18 mouse cellular contexts compared by ENCODE assay signal in genomic region chr5:38241473-38241834, GRCm38 (mm10). TPM values are rescaled to one million over a fixed set of nuclear protein-coding genes. Genes with fewer than 3 reads are reported as not detected.
A peak's percentile ranks its signal among the peaks of the same experiment; 100 is the strongest.
DNase-seq lines count a peak whose midpoint lies in the region; ATAC-seq lines count a peak whose summit lies in the region.
"Had no signal": no experiment of that assay in that cellular context is flagged by ENCODE, and none has a peak within 500 bp of the region (broad histone marks: within the 10 kb centered on the region; RNA-seq: fewer than 3 reads in every experiment).

No protein-coding gene starts in this region.

- H3K27ac ChIP-seq in kidney, embryonic 15.5 days = no peak overlapping the region
- no peak overlapping the region for H3K27ac ChIP-seq in neural tube, embryonic 12.5 days
- no peak overlapping the region for H3K27ac ChIP-seq in neural tube, embryonic 15.5 days (replicated peaks)
- peak overlapping the region; percentile 25; the same call in 1 of the 2 replicates for H3K27ac ChIP-seq in hindbrain, embryonic 13.5 days
- peak overlapping the region; percentile 68 for H3K27ac ChIP-seq in neural tube, embryonic 13.5 days (replicated peaks)
- H3K27ac ChIP-seq: heart, embryonic 10.5 days; limb, embryonic 15.5 days had no signal

- no peak overlapping the region for H3K4me3 ChIP-seq in kidney, embryonic 15.5 days (replicated peaks)
- no peak overlapping the region for H3K4me3 ChIP-seq in neural tube, embryonic 12.5 days
- no peak overlapping the region for H3K4me3 ChIP-seq in neural tube, embryonic 15.5 days (replicated peaks)
- H3K4me3 ChIP-seq in hindbrain, embryonic 13.5 days = no peak overlapping the region
- no peak overlapping the region for H3K4me3 ChIP-seq in neural tube, embryonic 13.5 days
- H3K4me3 ChIP-seq: erythroblast, embryonic 14.5 days; heart, embryonic 10.5 days; limb, embryonic 15.5 days had no signal

- ATAC-seq in kidney, embryonic 15.5 days (replicated peaks; ENCODE audit: low FRiP score) = 0 out of 2 replicates have a peak, but pooled peaks have one; percentile 12
- peak; percentile 69 for ATAC-seq in neural tube, embryonic 12.5 days (ENCODE audit: low FRiP score, low read depth)
- ATAC-seq in neural tube, embryonic 15.5 days (ENCODE audit: low FRiP score) = no peak
- ATAC-seq in hindbrain, embryonic 13.5 days (ENCODE audit: low FRiP score) = peak; percentile 69
- peak; percentile 55; the same call in 1 of the 2 replicates for ATAC-seq in neural tube, embryonic 13.5 days (ENCODE audit: low read depth)
- ATAC-seq: CD4-positive, CD25-positive, alpha-beta regulatory T cell, adult 4 months had no signal

- peaks cover 5% of the 10 kb centered on the region; the same call in 1 of the 2 replicates for H3K4me1 ChIP-seq in kidney, embryonic 15.5 days
- H3K4me1 ChIP-seq in neural tube, embryonic 12.5 days = peaks cover 10% of the 10 kb centered on the region
- peaks cover 7% of the 10 kb centered on the region; the same call in 1 of the 2 replicates for H3K4me1 ChIP-seq in neural tube, embryonic 15.5 days
- peaks cover 11% of the 10 kb centered on the region; the same call in 1 of the 2 replicates for H3K4me1 ChIP-seq in hindbrain, embryonic 13.5 days (replicated peaks)
- H3K4me1 ChIP-seq in neural tube, embryonic 13.5 days (replicated peaks) = peaks cover 12% of the 10 kb centered on the region
- H3K4me1 ChIP-seq: heart, embryonic 10.5 days; limb, embryonic 15.5 days had no signal

- H3K9me3 ChIP-seq in kidney, embryonic 15.5 days (replicated peaks) = 0 out of 2 replicates have a peak, but pooled peaks cover under 1% of the 10 kb centered on the region
- H3K9me3 ChIP-seq in neural tube, embryonic 12.5 days = 0 out of 2 replicates have a peak, but pooled peaks cover 3% of the 10 kb centered on the region
- H3K9me3 ChIP-seq in neural tube, embryonic 15.5 days (replicated peaks) = no peaks in the 10 kb centered on the region
- H3K9me3 ChIP-seq in hindbrain, embryonic 13.5 days = no peaks in the 10 kb centered on the region
- no peaks in the 10 kb centered on the region for H3K9me3 ChIP-seq in neural tube, embryonic 13.5 days
- H3K9me3 ChIP-seq: heart, embryonic 10.5 days; limb, embryonic 15.5 days had no signal

- WGBS in kidney, embryonic 15.5 days = 71% methylated on average over 3 of the region's 3 CpGs
- 64% methylated on average over 3 of the region's 3 CpGs for WGBS in neural tube, embryonic 12.5 days
- 34% methylated on average over 3 of the region's 3 CpGs for WGBS in neural tube, embryonic 15.5 days
- WGBS in hindbrain, embryonic 13.5 days = 71% methylated on average over 3 of the region's 3 CpGs
- 48% methylated on average over 3 of the region's 3 CpGs for WGBS in neural tube, embryonic 13.5 days

- H3K4me2 ChIP-seq in kidney, embryonic 15.5 days = no peak overlapping the region
- H3K4me2 ChIP-seq in neural tube, embryonic 12.5 days (replicated peaks) = no peak overlapping the region
- H3K4me2 ChIP-seq in neural tube, embryonic 15.5 days = no peak overlapping the region
- no peak overlapping the region for H3K4me2 ChIP-seq in hindbrain, embryonic 13.5 days
- H3K4me2 ChIP-seq in neural tube, embryonic 13.5 days = no peak overlapping the region
- H3K4me2 ChIP-seq: limb, embryonic 15.5 days had no signal

- peaks cover 4% of the 10 kb centered on the region; the same call in 1 of the 2 replicates for H3K36me3 ChIP-seq in kidney, embryonic 15.5 days
- H3K36me3 ChIP-seq in neural tube, embryonic 12.5 days = peaks cover 8% of the 10 kb centered on the region
- peaks cover 3% of the 10 kb centered on the region; the same call in 1 of the 2 replicates for H3K36me3 ChIP-seq in neural tube, embryonic 15.5 days
- peaks cover 6% of the 10 kb centered on the region; the same call in 1 of the 2 replicates for H3K36me3 ChIP-seq in hindbrain, embryonic 13.5 days
- H3K36me3 ChIP-seq in neural tube, embryonic 13.5 days = peaks cover 6% of the 10 kb centered on the region; the same call in 1 of the 2 replicates

- no peak for DNase-seq in kidney, adult 9 months
- DNase-seq in T-cell, adult 2 months (ENCODE audit: low spot score) = no peak
- DNase-seq: adrenal gland, adult 8-10 months; cerebellum, adult 8-10 months; gastrocnemius, postnatal 14 days; heart, postnatal 14 days; kidney, adult 18-20 months; lung, adult 2 months; thymus, postnatal 14 days had no signal

- no peak overlapping the region for H3K9ac ChIP-seq in kidney, embryonic 15.5 days
- no peak overlapping the region for H3K9ac ChIP-seq in neural tube, embryonic 12.5 days
- no peak overlapping the region for H3K9ac ChIP-seq in neural tube, embryonic 15.5 days (replicated peaks)
- no peak overlapping the region for H3K9ac ChIP-seq in hindbrain, embryonic 13.5 days
- H3K9ac ChIP-seq in neural tube, embryonic 13.5 days = no peak overlapping the region
- H3K9ac ChIP-seq: limb, embryonic 15.5 days had no signal

- no peaks in the 10 kb centered on the region for H3K27me3 ChIP-seq in kidney, embryonic 15.5 days
- 0 out of 2 replicates have a peak, but pooled peaks cover 3% of the 10 kb centered on the region for H3K27me3 ChIP-seq in neural tube, embryonic 12.5 days (replicated peaks)
- H3K27me3 ChIP-seq in neural tube, embryonic 15.5 days (replicated peaks) = no peaks in the 10 kb centered on the region
- peaks cover 34% of the 10 kb centered on the region for H3K27me3 ChIP-seq in hindbrain, embryonic 13.5 days
- no peaks in the 10 kb centered on the region for H3K27me3 ChIP-seq in neural tube, embryonic 13.5 days
- H3K27me3 ChIP-seq: limb, embryonic 15.5 days had no signal

RNA-seq across cellular contexts. Expression of gene Tmem128, which starts 18.5 kb away (rescaled TPM):
- 84.4 and 94.9 TPM in 2 replicates for polyA plus RNA-seq in kidney, embryonic 15.5 days (2015; fragmentation: Nextera tagmentation; extraction: Ambion mirVana)
- 101 and 105 TPM in 2 replicates for polyA plus RNA-seq in neural tube, embryonic 12.5 days (2016; fragmentation: Nextera tagmentation; extraction: Ambion mirVana)
- polyA plus RNA-seq in neural tube, embryonic 15.5 days (2015; fragmentation: Nextera tagmentation; extraction: Ambion mirVana) = 96.4 and 100 TPM in 2 replicates
- 101 and 104 TPM in 2 replicates for polyA plus RNA-seq in hindbrain, embryonic 13.5 days (2015; fragmentation: Nextera tagmentation; extraction: Ambion mirVana)
- polyA plus RNA-seq in neural tube, embryonic 13.5 days (2015; fragmentation: Nextera tagmentation; extraction: Ambion mirVana) = 114 and 116 TPM in 2 replicates

RNA-seq across cellular contexts. Expression of gene Lyar, which starts 21.2 kb away (rescaled TPM):
- 123 and 126 TPM in 2 replicates for polyA plus RNA-seq in kidney, embryonic 15.5 days (2015; fragmentation: Nextera tagmentation; extraction: Ambion mirVana)
- 83.6 and 92.4 TPM in 2 replicates for polyA plus RNA-seq in neural tube, embryonic 12.5 days (2016; fragmentation: Nextera tagmentation; extraction: Ambion mirVana)
- 38.7 and 54.4 TPM in 2 replicates for polyA plus RNA-seq in neural tube, embryonic 15.5 days (2015; fragmentation: Nextera tagmentation; extraction: Ambion mirVana)
- polyA plus RNA-seq in hindbrain, embryonic 13.5 days (2015; fragmentation: Nextera tagmentation; extraction: Ambion mirVana) = 55.7 and 58.4 TPM in 2 replicates
- 44.5 and 47.7 TPM in 2 replicates for polyA plus RNA-seq in neural tube, embryonic 13.5 days (2015; fragmentation: Nextera tagmentation; extraction: Ambion mirVana)

RNA-seq across cellular contexts. Expression of gene Zbtb49, which starts 21.2 kb away (rescaled TPM):
- polyA plus RNA-seq in kidney, embryonic 15.5 days (2015; fragmentation: Nextera tagmentation; extraction: Ambion mirVana) = 14.9 and 15.3 TPM in 2 replicates
- polyA plus RNA-seq in neural tube, embryonic 12.5 days (2016; fragmentation: Nextera tagmentation; extraction: Ambion mirVana) = 21.3 and 22.3 TPM in 2 replicates
- 15.0 and 16.2 TPM in 2 replicates for polyA plus RNA-seq in neural tube, embryonic 15.5 days (2015; fragmentation: Nextera tagmentation; extraction: Ambion mirVana)
- polyA plus RNA-seq in hindbrain, embryonic 13.5 days (2015; fragmentation: Nextera tagmentation; extraction: Ambion mirVana) = 20.4 and 23.6 TPM in 2 replicates
- 17.1 and 19.3 TPM in 2 replicates for polyA plus RNA-seq in neural tube, embryonic 13.5 days (2015; fragmentation: Nextera tagmentation; extraction: Ambion mirVana)

RNA-seq across cellular contexts. Expression of gene Otop1, which starts 34.3 kb away (rescaled TPM):
- not detected in 2 replicates for polyA plus RNA-seq in kidney, embryonic 15.5 days (2015; fragmentation: Nextera tagmentation; extraction: Ambion mirVana)
- not detected in 2 replicates for polyA plus RNA-seq in neural tube, embryonic 12.5 days (2016; fragmentation: Nextera tagmentation; extraction: Ambion mirVana)
- polyA plus RNA-seq in neural tube, embryonic 15.5 days (2015; fragmentation: Nextera tagmentation; extraction: Ambion mirVana) = 0.05 TPM in 1 of 2 replicates, not detected in the other
- not detected in 2 replicates for polyA plus RNA-seq in hindbrain, embryonic 13.5 days (2015; fragmentation: Nextera tagmentation; extraction: Ambion mirVana)
- not detected in 2 replicates for polyA plus RNA-seq in neural tube, embryonic 13.5 days (2015; fragmentation: Nextera tagmentation; extraction: Ambion mirVana)
- polyA plus RNA-seq: CD4-positive, CD25-positive, alpha-beta regulatory T cell, adult 4 months; erythroblast, embryonic 14.5 days; limb, embryonic 15.5 days had no signal

Comparison
In these comparisons a context has a peak if more than half of its experiments do, and no peak if none do; other contexts are left out.
1. H3K27ac ChIP-seq: peak in hindbrain, embryonic 13.5 days (single experiment) and neural tube, embryonic 13.5 days (single experiment); none in kidney, embryonic 15.5 days (single experiment), neural tube, embryonic 12.5 days (single experiment) and neural tube, embryonic 15.5 days (single experiment).